Mouse (Mus musculus) heart, embryonic 16.5 days (tissue): ENCODE measurements around the gene Camk2n1. TPM values are rescaled to one million over a fixed set of nuclear protein-coding genes. Genes with fewer than 3 reads are reported as not detected.
A peak's percentile ranks its signal among the peaks of the same experiment; 100 is the strongest.

Experiments
- ATAC-seq: fragments of 200-750 bp; cut with Nextera tagmentation; replicated peaks from 2 replicates; pipeline ENCODE4 v1.8.0; 2017; ENCODE audit warnings: moderate number of reproducible peaks; ENCODE audit not compliant: insufficient read depth, low FRiP score; ENCODE audit errors: extremely low read depth
- H3K27ac ChIP-seq: fragments of 300-500 bp; sonication (generic); 2 replicates; pipeline ENCODE4 v1.5.1; 2014; ENCODE audit warnings: mild to moderate bottlenecking, low read length, control low read depth, moderate library complexity
- H3K27me3 ChIP-seq: fragments of 300-500 bp; sonication (generic); 2 replicates; pipeline ENCODE4 v1.6.1; 2014; ENCODE audit warnings: low read length, mixed read lengths; ENCODE audit not compliant: control insufficient read depth, insufficient read depth
- H3K36me3 ChIP-seq: fragments of 300-500 bp; sonication (generic); 2 replicates; pipeline ENCODE4 v1.6.1; 2014; ENCODE audit not compliant: control insufficient read depth, insufficient read depth
- H3K4me1 ChIP-seq: fragments of 300-500 bp; sonication (generic); 2 replicates; pipeline ENCODE4 v1.6.1; 2014; ENCODE audit warnings: low read length, mixed read lengths; ENCODE audit not compliant: control insufficient read depth, insufficient read depth
- H3K4me2 ChIP-seq: fragments of 300-500 bp; sonication (generic); 2 replicates; pipeline ENCODE4 v1.6.1; 2014; ENCODE audit warnings: low read depth, mild to moderate bottlenecking, control low read depth, low read length
- H3K4me3 ChIP-seq: fragments of 300-500 bp; sonication (generic); 2 replicates; pipeline ENCODE4 v1.5.1; 2014; ENCODE audit warnings: mild to moderate bottlenecking, control low read depth, low read length
- H3K9ac ChIP-seq: fragments of 300-500 bp; sonication (generic); 2 replicates; pipeline ENCODE4 v1.6.1; 2014; ENCODE audit warnings: low read length, control low read depth
- H3K9me3 ChIP-seq: fragments of 300-500 bp; sonication (generic); replicated peaks from 2 replicates; pipeline ENCODE4 v1.6.1; 2016; ENCODE audit warnings: low read length; ENCODE audit not compliant: control insufficient read depth
- WGBS: fragments of 180-500 bp; shearing (Covaris S2); extraction: QIAGEN DNeasy Blood & Tissue Kit; methylation state at CpG from one replicate; pipeline ENCODE4 v1.1.7; 2014; 5-methylcytosine and 5-hydroxymethylcytosine counted together
- polyA plus RNA-seq: library from polyadenylated mRNA; unstranded; fragments of >200 nt; fragmentation: Nextera tagmentation; extraction: Ambion mirVana; gene quantifications from 2 replicates; pipeline ENCODE4 v1.2.1, GENCODE M21; 2015

The Camk2n1 gene
- polyA plus RNA-seq, 1 experiment from 2014 or later: 0.97 TPM

DNA sequence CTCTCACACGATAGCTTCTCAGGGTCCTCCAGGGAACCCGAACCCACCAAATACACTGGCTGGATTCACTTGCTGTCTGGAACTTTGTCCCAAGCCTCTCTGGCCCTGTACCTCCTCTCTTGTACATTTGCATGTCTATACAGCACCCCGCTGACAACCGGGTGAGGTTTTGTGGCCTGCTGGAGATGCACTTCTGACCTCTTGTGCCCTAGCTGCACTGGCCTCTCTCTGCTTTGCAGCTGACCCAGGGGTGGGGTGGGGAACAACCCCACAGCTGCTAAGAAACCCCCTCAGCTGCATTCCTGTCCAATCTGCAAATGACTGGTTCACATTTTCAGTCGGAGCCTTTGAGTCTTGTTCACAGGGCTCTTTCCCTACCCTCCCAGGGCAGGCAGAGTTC lies 9.2 kb upstream of the Camk2n1 start:
- H3K36me3 ChIP-seq: peaks cover 16% of the 10 kb centered on the region; the same call in 1 of the 2 replicates
- H3K4me3 ChIP-seq: no peak overlapping the region
- H3K9ac ChIP-seq: no peak overlapping the region
- H3K4me1 ChIP-seq: no peaks in the 10 kb centered on the region
- 21% methylated on average over 5 of the region's 5 CpGs for WGBS
- no peak overlapping the region for H3K27ac ChIP-seq
- ATAC-seq: no peak
- no peaks in the 10 kb centered on the region for H3K9me3 ChIP-seq
- no peak overlapping the region for H3K4me2 ChIP-seq
- H3K27me3 ChIP-seq: peaks cover 10% of the 10 kb centered on the region

DNA sequence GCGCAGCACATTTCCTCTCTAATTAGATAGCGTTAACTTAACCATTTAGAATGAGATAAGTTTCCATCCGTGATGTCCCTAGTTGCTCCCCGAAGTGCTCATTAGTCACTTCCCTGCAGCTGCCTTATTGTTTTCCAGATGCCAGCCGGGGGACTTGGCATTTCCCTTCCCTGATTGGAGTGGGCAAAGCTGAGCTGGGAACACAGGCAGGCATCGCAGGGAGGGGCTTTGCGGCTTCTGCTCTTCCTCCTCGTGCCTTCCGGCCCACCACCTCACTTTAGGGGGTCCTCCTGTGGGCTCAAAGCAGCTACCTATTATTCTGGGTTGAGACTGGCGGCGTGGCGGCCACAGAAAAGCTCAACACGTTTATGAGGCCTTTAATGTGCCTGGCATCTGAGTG lies 7.1 kb upstream of the Camk2n1 start:
- H3K9me3 ChIP-seq: no peaks in the 10 kb centered on the region
- H3K4me1 ChIP-seq: no peaks in the 10 kb centered on the region
- no peak for ATAC-seq
- H3K4me2 ChIP-seq: no peak overlapping the region
- H3K9ac ChIP-seq: no peak overlapping the region
- 19% methylated on average over 13 of the region's 13 CpGs for WGBS
- peaks cover 27% of the 10 kb centered on the region for H3K27me3 ChIP-seq
- no peak overlapping the region for H3K27ac ChIP-seq
- no peak overlapping the region for H3K4me3 ChIP-seq
- H3K36me3 ChIP-seq: peaks cover 3% of the 10 kb centered on the region; the same call in 1 of the 2 replicates

DNA sequence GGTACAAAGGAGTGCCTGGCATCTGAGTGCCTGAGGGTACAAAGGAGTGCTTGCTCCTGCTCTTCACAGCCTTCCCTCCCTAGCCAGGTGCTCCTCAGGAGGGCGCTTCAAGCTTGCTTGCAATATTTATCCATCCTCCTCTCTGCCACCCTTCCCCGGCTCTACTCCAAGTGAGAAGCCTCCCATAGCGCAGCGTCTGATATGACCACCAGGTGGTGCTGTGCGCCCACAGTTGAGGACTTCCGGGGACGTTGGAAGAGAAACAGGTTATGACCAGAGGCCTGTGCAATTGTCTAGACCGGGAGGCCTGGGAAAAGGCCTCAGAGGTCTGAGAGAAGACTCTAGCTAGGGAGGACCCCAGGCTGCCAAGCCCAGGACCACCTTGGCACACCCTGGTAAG lies 6.7 kb upstream of the Camk2n1 start:
- Histone ChIP-seq H3K4me2 (no peak overlapping the region), H3K4me3 (no peak overlapping the region), H3K27me3 (peaks cover 31% of the 10 kb centered on the region), H3K36me3 (no peaks in the 10 kb centered on the region; the same call in 1 of the 2 replicates), H3K4me1 (no peaks in the 10 kb centered on the region), H3K9me3 (no peaks in the 10 kb centered on the region), H3K9ac (no peak overlapping the region), H3K27ac (no peak overlapping the region)
- under 1% methylated on average over 8 of the region's 8 CpGs for WGBS
- no peak; the same call in 1 of the 2 replicates for ATAC-seq

DNA sequence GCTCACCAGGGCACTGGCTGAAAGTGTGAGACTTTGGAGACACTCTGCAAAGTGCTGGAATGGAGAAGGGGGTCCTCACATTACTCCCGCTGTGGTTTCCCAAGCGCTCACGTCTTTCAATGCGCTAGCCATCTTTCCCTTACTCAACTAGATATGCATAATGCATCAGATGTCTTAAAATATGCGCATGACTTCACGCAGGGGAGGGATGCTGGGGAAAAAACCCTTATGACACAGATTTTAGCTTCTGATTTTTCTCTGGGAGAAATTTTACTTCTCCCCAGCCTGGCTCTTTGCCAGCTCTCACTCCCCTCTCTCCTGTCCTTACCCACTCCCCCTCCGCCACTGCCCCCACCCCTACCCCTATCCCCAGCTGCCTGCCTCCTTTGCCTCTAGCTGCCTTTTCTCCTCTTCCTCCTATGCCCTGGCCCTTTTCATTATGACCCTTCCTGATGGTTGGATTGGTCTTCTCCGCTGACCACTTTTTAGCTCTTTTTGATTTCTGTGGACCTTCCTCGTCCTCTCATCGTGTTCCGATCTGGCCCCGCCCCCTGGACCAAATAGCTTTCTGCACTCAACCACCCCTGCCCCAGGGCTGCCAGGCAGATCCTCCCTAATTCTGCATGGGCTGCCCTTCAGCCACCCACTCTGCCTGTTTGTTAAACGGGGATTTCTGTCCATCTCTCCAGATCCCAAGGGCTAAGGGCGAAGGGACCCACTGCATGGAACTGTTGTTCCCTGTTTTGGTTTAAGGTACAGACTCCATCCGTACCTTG lies 6.1 kb upstream of the Camk2n1 start:
- H3K36me3 ChIP-seq: no peaks in the 10 kb centered on the region
- H3K4me3 ChIP-seq: no peak overlapping the region
- H3K9me3 ChIP-seq: no peaks in the 10 kb centered on the region
- no peak overlapping the region for H3K4me2 ChIP-seq
- H3K4me1 ChIP-seq: no peaks in the 10 kb centered on the region
- H3K27me3 ChIP-seq: peaks cover 37% of the 10 kb centered on the region
- H3K27ac ChIP-seq: no peak overlapping the region
- H3K9ac ChIP-seq: no peak overlapping the region
- no peak for ATAC-seq
- 44% methylated on average over 15 of the region's 15 CpGs for WGBS

DNA sequence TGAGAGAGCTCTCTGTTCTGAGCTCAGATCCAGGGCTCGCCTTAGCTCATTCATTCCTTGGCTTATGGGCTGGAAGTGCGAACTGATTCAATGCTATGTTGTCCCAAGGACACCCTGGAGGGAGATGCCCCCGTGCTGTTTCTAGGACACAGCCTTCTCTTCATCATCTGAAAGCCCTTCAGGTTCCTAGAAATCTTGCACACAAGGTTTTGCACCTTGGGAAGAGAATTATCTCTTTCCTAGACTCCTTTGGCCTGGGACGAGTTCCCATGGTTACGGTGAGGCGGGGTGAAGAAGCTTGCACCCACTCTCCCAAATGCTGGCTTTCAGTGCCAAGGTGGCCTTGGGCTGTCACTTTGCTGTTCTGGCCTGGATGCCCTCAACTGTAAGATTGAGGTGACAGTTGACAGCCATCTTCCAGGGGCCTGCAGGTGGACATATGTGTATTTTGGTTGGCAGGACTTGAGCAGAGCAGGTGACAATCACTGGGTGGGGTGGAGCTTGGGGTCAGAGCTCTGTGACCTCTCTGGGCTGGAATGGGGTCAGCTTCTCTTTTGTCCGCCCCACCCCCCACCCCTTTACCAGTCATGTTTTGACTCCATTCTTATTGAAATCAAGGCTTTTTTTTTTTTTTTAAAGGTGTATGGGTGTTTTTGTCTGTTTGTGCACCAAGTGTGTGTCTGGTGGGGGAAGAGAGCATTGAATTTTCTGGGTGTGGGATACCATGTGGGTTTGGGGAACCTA lies 5.1 kb upstream of the Camk2n1 start:
- no peak overlapping the region for H3K27ac ChIP-seq
- H3K4me2 ChIP-seq: no peak overlapping the region
- WGBS: 56% methylated on average over 7 of the region's 7 CpGs
- H3K9me3 ChIP-seq: no peaks in the 10 kb centered on the region
- peaks cover 5% of the 10 kb centered on the region; the same call in 1 of the 2 replicates for H3K4me1 ChIP-seq
- peaks cover 48% of the 10 kb centered on the region for H3K27me3 ChIP-seq
- H3K4me3 ChIP-seq: no peak overlapping the region
- H3K9ac ChIP-seq: no peak overlapping the region
- H3K36me3 ChIP-seq: no peaks in the 10 kb centered on the region
- ATAC-seq: no peak

DNA sequence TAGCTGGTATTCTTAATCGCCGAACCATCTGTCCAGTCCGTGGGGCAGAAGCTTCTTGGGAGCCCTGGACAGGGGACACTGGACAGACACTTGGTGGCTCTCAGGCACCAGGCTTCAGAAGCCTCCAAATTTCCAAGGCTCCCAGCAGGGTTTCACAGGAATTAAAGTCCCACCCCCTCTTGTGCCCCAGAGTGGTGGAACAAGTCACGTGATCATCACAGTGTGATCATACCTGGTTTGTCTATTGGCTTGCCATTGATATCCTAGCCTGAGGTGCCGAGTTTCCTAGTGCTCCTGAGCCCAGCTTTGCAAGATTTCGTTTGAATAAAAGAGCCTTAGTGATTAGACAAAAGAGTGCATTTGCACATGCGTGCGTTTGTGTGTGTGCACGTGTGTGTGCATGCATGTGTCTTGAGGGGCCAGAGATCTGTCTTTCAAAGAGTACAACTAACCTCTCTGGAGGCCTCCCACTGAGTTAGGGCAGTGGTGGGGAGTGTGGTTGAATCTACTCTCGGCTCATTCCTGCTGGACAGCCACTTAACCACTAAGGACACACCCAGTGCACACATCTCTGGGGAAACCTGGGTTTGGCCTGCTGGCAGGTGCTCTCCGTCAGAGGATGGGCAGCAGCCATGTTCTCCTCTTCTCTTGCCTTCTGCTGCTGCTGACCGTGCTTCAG lies 4.3 kb upstream of the Camk2n1 start:
- H3K27me3 ChIP-seq: peaks cover 48% of the 10 kb centered on the region

DNA sequence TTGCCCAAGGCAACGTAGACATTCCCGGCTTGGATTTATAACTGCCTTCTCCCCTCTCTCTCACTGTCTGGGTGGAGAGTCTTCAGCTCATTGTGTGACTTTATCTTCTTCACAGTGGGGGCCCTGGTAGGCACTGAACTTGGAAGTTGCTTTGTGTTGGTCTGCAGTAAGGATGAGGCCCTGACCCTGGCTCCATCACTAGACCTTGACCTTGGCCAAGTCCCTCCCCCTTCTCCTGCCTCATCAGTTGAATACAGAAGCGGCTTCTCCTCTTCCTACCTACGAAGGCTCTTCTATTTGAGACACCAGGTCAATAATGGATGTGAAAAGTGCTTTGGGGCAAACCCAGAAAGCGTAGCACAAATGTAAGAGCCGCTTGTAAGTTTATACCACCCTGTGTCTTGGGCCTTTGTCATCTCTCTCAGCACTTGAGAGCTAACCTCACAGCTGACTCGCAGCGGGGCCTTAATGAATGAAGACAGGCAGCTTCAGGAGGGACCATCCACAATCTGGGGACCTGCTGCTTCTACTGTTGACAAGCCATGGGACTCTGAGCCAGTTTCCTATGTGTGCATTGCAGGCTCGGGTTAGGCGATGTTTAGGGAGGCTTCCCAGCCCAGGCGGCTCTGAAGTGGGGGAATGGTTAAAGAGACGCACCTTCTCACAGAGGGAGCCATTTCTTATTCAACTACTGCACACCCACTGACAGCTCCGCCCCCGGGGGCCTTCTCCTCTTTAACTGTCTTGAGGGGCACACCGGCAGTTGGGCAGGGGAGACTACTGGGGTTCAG lies 1.6 kb upstream of the Camk2n1 start:
- peaks cover 62% of the 10 kb centered on the region for H3K27me3 ChIP-seq
- WGBS: 37% methylated on average over 15 of the region's 15 CpGs
- no peak for ATAC-seq

More for the DNA sequence above, 4.3 kb upstream of the Camk2n1 start:
- Histone ChIP-seq H3K4me1 (peaks cover 5% of the 10 kb centered on the region; the same call in 1 of the 2 replicates), H3K36me3 (no peaks in the 10 kb centered on the region), H3K27ac (no peak overlapping the region), H3K9ac (no peak overlapping the region), H3K4me3 (no peak overlapping the region), H3K9me3 (no peaks in the 10 kb centered on the region), H3K4me2 (no peak overlapping the region)
- ATAC-seq: no peak
- whole genome bisulfite sequencing: 57% methylated on average over 12 of the region's 12 CpGs

DNA sequence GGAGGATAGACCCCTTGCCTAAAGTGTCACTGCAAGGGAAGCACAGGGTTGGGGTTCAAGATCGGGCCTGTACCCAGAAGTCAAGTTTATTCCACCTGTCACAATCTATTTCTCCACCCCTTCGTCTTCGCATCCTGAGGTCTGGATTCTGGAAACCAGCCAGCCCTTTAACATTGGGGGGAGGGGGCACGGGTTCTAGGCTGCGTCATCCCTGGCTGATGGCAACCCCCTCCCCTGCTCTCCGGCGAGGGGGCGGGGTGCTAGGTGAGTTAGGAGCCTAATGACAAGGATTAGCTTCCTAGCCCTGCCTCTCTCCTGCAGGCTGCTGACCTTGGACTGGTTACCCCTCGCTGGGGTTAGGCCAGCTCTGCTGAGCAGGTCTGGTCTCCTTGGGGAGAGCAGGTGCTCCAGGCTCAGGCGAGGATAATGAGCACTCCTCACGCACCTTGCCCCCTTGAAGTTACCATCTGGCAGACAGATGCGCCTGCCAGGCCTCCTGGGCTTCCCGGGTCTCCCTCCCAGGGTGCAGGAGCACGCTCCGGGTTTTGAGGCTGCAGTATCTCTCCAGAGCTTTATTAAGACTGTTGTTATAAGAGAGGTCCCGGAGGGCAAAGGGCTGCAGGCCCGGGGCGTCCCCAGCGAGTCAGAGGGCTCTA lies 889 bp upstream of the Camk2n1 start:
- Histone ChIP-seq H3K9ac (peak overlapping the region; percentile 73), H3K27me3 (peaks cover 69% of the 10 kb centered on the region)
- no peak for ATAC-seq

More for the DNA sequence above, 1.6 kb upstream of the Camk2n1 start:
- peaks cover 5% of the 10 kb centered on the region; the same call in 1 of the 2 replicates for H3K4me1 ChIP-seq
- no peak overlapping the region for H3K27ac ChIP-seq
- H3K36me3 ChIP-seq: no peaks in the 10 kb centered on the region
- no peaks in the 10 kb centered on the region for H3K9me3 ChIP-seq
- H3K4me3 ChIP-seq: no peak overlapping the region
- H3K9ac ChIP-seq: no peak overlapping the region
- no peak overlapping the region for H3K4me2 ChIP-seq

More for the DNA sequence above, 889 bp upstream of the Camk2n1 start:
- H3K9me3 ChIP-seq: no peaks in the 10 kb centered on the region
- H3K4me2 ChIP-seq: peak overlapping the region; percentile 96
- H3K4me3 ChIP-seq: peak overlapping the region; percentile 60
- H3K36me3 ChIP-seq: no peaks in the 10 kb centered on the region
- no peak overlapping the region for H3K27ac ChIP-seq
- peaks cover 5% of the 10 kb centered on the region; the same call in 1 of the 2 replicates for H3K4me1 ChIP-seq
- WGBS: 10% methylated on average over 19 of the region's 19 CpGs
